Comparison of ENCODE assay signal across 12 mouse cellular contexts in the genomic region with DNA sequence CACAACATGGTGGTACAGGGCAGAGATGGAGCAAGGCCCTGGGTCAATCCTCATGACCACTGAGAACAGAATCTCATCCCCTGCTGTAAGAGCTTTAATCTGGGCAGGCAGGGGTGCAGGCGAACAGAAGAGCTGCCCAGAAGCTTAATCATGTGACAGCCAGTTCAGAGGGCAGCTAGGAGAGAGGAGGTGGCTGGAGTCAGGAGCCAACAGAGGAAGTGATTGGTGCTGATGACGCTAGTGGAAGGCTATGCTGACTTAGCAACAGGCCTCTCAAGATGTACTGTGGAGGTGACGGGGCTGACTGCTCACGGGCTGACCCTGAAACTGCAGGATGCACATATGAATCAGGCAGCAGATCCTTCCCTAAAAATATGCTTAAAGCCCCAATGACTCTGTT. TPM values are rescaled to one million over a fixed set of nuclear protein-coding genes. Genes with fewer than 3 reads are reported as not detected.
DNase-seq lines count a peak whose midpoint lies in the region; ATAC-seq and TF ChIP-seq lines count a peak whose summit lies in the region.
"Had no signal": no experiment of that assay in that cellular context is flagged by ENCODE, and none has a peak within 500 bp of the region (broad histone marks: within the 10 kb centered on the region; RNA-seq: fewer than 3 reads in every experiment).

No protein-coding gene starts in this region.

- H3K27me3 ChIP-seq in intestine, postnatal 0 days (replicated peaks; ENCODE audit: control insufficient read depth, insufficient read depth, low read length), result no peaks in the 10 kb centered on the region
- no peaks in the 10 kb centered on the region for H3K27me3 ChIP-seq in intestine, embryonic 16.5 days (replicated peaks; ENCODE audit: control insufficient read depth, insufficient read depth, low read length)
- no peaks in the 10 kb centered on the region for H3K27me3 ChIP-seq in liver, postnatal 0 days (ENCODE audit: insufficient read depth, low read length)
- H3K27me3 ChIP-seq: CH12.LX, Patski had no signal

- no peak for TF ChIP-seq POLR2A in bone marrow macrophage, adult 2 months (IDR thresholded peaks at IDR 0.05; ENCODE audit: borderline replicate concordance, low read depth, low read length)

- peak; percentile 54 for DNase-seq in 416B (ENCODE audit: low read depth)
- no peak for DNase-seq in liver, postnatal 0 days
- DNase-seq in natural killer cell, adult 2 months (ENCODE audit: low spot score in 2 of 2), result no peak
- no peak for DNase-seq in embryo, embryonic 10.5 days (ENCODE audit: low spot score)
- DNase-seq: heart, adult 2 months; layer of hippocampus, postnatal 36 days; lung, postnatal 4 days had no signal

- H3K4me3 ChIP-seq in intestine, postnatal 0 days (ENCODE audit: low read depth, low read length), result no peak overlapping the region
- no peak overlapping the region for H3K4me3 ChIP-seq in intestine, embryonic 16.5 days (ENCODE audit: low read length)
- no peak overlapping the region for H3K4me3 ChIP-seq in bone marrow macrophage, adult 2 months (ENCODE audit: insufficient read depth, low read length)
- H3K4me3 ChIP-seq in liver, postnatal 0 days (ENCODE audit: low read depth, low read length), result no peak overlapping the region
- H3K4me3 ChIP-seq: heart, adult 2 months had no signal

- H3K4me1 ChIP-seq in intestine, postnatal 0 days (replicated peaks; ENCODE audit: control insufficient read depth, insufficient read depth, low read length), result no peaks in the 10 kb centered on the region
- H3K4me1 ChIP-seq in intestine, embryonic 16.5 days (ENCODE audit: control insufficient read depth, insufficient read depth, low read length), result no peaks in the 10 kb centered on the region
- H3K4me1 ChIP-seq in bone marrow macrophage, adult 2 months (ENCODE audit: control insufficient read depth, insufficient read depth, low read length), result peaks cover 37% of the 10 kb centered on the region
- no peaks in the 10 kb centered on the region; the same call in none of the 2 replicates for H3K4me1 ChIP-seq in liver, postnatal 0 days (ENCODE audit: insufficient read depth)

- 40% methylated on average over 4 of the region's 4 CpGs for WGBS in intestine, postnatal 0 days
- WGBS in intestine, embryonic 16.5 days, result 48% methylated on average over 4 of the region's 4 CpGs
- 45% methylated on average over 4 of the region's 4 CpGs for WGBS in liver, postnatal 0 days (ENCODE audit: insufficient replicate concordance)

- no peak overlapping the region for H3K9ac ChIP-seq in intestine, postnatal 0 days (ENCODE audit: low read depth, low read length)
- H3K9ac ChIP-seq in intestine, embryonic 16.5 days (ENCODE audit: low read depth, low read length), result no peak overlapping the region
- no peak overlapping the region for H3K9ac ChIP-seq in liver, postnatal 0 days (replicated peaks)

- H3K9me3 ChIP-seq in intestine, postnatal 0 days (ENCODE audit: control insufficient read depth), result no peaks in the 10 kb centered on the region
- H3K9me3 ChIP-seq in intestine, embryonic 16.5 days (ENCODE audit: control insufficient read depth, low read length), result no peaks in the 10 kb centered on the region
- H3K9me3 ChIP-seq in liver, postnatal 0 days (ENCODE audit: low read length), result no peaks in the 10 kb centered on the region; the same call in 1 of the 2 replicates

- no peak overlapping the region for H3K4me2 ChIP-seq in intestine, postnatal 0 days (replicated peaks; ENCODE audit: low read depth)
- H3K4me2 ChIP-seq in intestine, embryonic 16.5 days (ENCODE audit: low read depth, low read length), result no peak overlapping the region
- no peak overlapping the region for H3K4me2 ChIP-seq in liver, postnatal 0 days (ENCODE audit: low read depth, low read length)

- TF ChIP-seq CTCF in intestine, postnatal 0 days (IDR thresholded peaks at IDR 0.05; ENCODE audit: low read depth), result no peak
- TF ChIP-seq CTCF in bone marrow macrophage, adult 2 months (IDR thresholded peaks at IDR 0.05; ENCODE audit: low read depth, low read length), result no peak
- no peak for TF ChIP-seq CTCF in liver, postnatal 0 days (IDR thresholded peaks at IDR 0.05; ENCODE audit: low read depth)

- no peak for TF ChIP-seq EP300 in liver, postnatal 0 days (IDR thresholded peaks at IDR 0.05; ENCODE audit: low read depth)

- 0 out of 2 replicates have a peak, but pooled peaks have one; percentile 34 for ATAC-seq in intestine, postnatal 0 days
- ATAC-seq in intestine, embryonic 16.5 days, result no peak
- peak; percentile 81 for ATAC-seq in liver, postnatal 0 days
- ATAC-seq: Patski had no signal

- H3K27ac ChIP-seq in intestine, postnatal 0 days (ENCODE audit: low read depth, low read length), result no peak overlapping the region
- H3K27ac ChIP-seq in intestine, embryonic 16.5 days (ENCODE audit: low read length), result no peak overlapping the region
- H3K27ac ChIP-seq in bone marrow macrophage, adult 2 months (ENCODE audit: insufficient read depth, low read depth, low read length), result peak overlapping the region; percentile 65
- no peak overlapping the region for H3K27ac ChIP-seq in liver, postnatal 0 days (ENCODE audit: low read depth)
- H3K27ac ChIP-seq: heart, adult 2 months had no signal

- no peaks in the 10 kb centered on the region for H3K36me3 ChIP-seq in intestine, postnatal 0 days (ENCODE audit: control insufficient read depth, insufficient read depth)
- H3K36me3 ChIP-seq in intestine, embryonic 16.5 days (ENCODE audit: control insufficient read depth, insufficient read depth, low read length), result no peaks in the 10 kb centered on the region
- H3K36me3 ChIP-seq in liver, postnatal 0 days (replicated peaks; ENCODE audit: insufficient read depth, low read length), result no peaks in the 10 kb centered on the region

RNA-seq across cellular contexts. Expression of gene Nutf2-ps1, which starts 24.7 kb away (rescaled TPM):
- polyA plus RNA-seq in intestine, postnatal 0 days (2015; fragmentation: Nextera tagmentation; extraction: Ambion mirVana), result 105 and 125 TPM in 2 replicates
- 299 and 330 TPM in 2 replicates for polyA plus RNA-seq in intestine, embryonic 16.5 days (2015; fragmentation: Nextera tagmentation; extraction: Ambion mirVana)
- 62.6 and 67.3 TPM in 2 replicates for polyA plus RNA-seq in bone marrow macrophage, adult 2 months (2012; ENCODE audit: insufficient read depth, insufficient read length, missing spikeins)
- polyA plus RNA-seq in liver, postnatal 0 days (2015; fragmentation: Nextera tagmentation; extraction: Ambion mirVana), result 86.8 and 101 TPM in 2 replicates

RNA-seq across cellular contexts. Expression of gene Dusp5, which starts 35.3 kb away (rescaled TPM):
- 12.4 and 14.6 TPM in 2 replicates for polyA plus RNA-seq in intestine, postnatal 0 days (2015; fragmentation: Nextera tagmentation; extraction: Ambion mirVana)
- 7.9 and 11.0 TPM in 2 replicates for polyA plus RNA-seq in intestine, embryonic 16.5 days (2015; fragmentation: Nextera tagmentation; extraction: Ambion mirVana)
- 0.97 and 1.8 TPM in 2 replicates for polyA plus RNA-seq in bone marrow macrophage, adult 2 months (2012; ENCODE audit: insufficient read depth, insufficient read length, missing spikeins)
- polyA plus RNA-seq in liver, postnatal 0 days (2015; fragmentation: Nextera tagmentation; extraction: Ambion mirVana), result 2.7 and 3.4 TPM in 2 replicates

RNA-seq across cellular contexts. Expression of gene Smc3, which starts 36.0 kb away (rescaled TPM):
- 24.4 and 24.9 TPM in 2 replicates for polyA plus RNA-seq in intestine, postnatal 0 days (2015; fragmentation: Nextera tagmentation; extraction: Ambion mirVana)
- 43.9 and 50.8 TPM in 2 replicates for polyA plus RNA-seq in intestine, embryonic 16.5 days (2015; fragmentation: Nextera tagmentation; extraction: Ambion mirVana)
- 40.6 and 41.7 TPM in 2 replicates for polyA plus RNA-seq in bone marrow macrophage, adult 2 months (2012; ENCODE audit: insufficient read depth, insufficient read length, missing spikeins)
- 19.4 and 19.7 TPM in 2 replicates for polyA plus RNA-seq in liver, postnatal 0 days (2015; fragmentation: Nextera tagmentation; extraction: Ambion mirVana)
